Mouse (Mus musculus): ENCODE results near the gene Rps2. TPM values are rescaled to one million over a fixed set of nuclear protein-coding genes. Genes with fewer than 3 reads are reported as not detected.

Rps2 gene
- total and polyA plus RNA-seq, 3 experiments, result 1,852 to 4,516 TPM; not detected in 1

GRCm38 (mm10) chr17:24766266-24766875, 48.5 kb downstream of the Rps2 start:
- TF ChIP-seq MAX (IDR thresholded peaks at IDR 0.05; ENCODE audit: low read length) (no peak), UBTF (IDR thresholded peaks at IDR 0.05; ENCODE audit: borderline replicate concordance, insufficient read depth, low read depth, low read length) (no peak), KAT2A (conservative IDR thresholded peaks at IDR 0.05; ENCODE audit: low read depth, low read length) (no peak), POLR2AphosphoS2 (IDR thresholded peaks at IDR 0.05; ENCODE audit: low read length) (no peak), JUND (IDR thresholded peaks at IDR 0.05; ENCODE audit: low read depth, low read length) (no peak), MAZ (IDR thresholded peaks at IDR 0.05; ENCODE audit: low read depth, low read length) (no peak), TAL1 (IDR thresholded peaks at IDR 0.05; ENCODE audit: low read length) (no peak), ZC3H11A (IDR thresholded peaks at IDR 0.05; ENCODE audit: low read depth, low read length) (no peak), USF1 (IDR thresholded peaks at IDR 0.05; ENCODE audit: low read depth, low read length) (no peak), ETS1 (IDR thresholded peaks at IDR 0.05; ENCODE audit: low read depth, low read length) (no peak), TBP (IDR thresholded peaks at IDR 0.05; ENCODE audit: low read depth, low read length) (no peak), GABPA (IDR thresholded peaks at IDR 0.05; ENCODE audit: low read depth, low read length) (no peak), RCOR1 (IDR thresholded peaks at IDR 0.05; ENCODE audit: low read depth, low read length) (no peak), MAFK (IDR thresholded peaks at IDR 0.05; ENCODE audit: borderline replicate concordance, low read depth, low read length) (no peak), E2F4 (IDR thresholded peaks at IDR 0.05; ENCODE audit: borderline replicate concordance, low read depth, low read length) (no peak), ZKSCAN1 (IDR thresholded peaks at IDR 0.05; ENCODE audit: low read depth, low read length) (no peak), SIN3A (IDR thresholded peaks at IDR 0.05; ENCODE audit: low read length) (no peak), ZNF384 (IDR thresholded peaks at IDR 0.05; ENCODE audit: low read depth, low read length) (no peak), EP300 (IDR thresholded peaks at IDR 0.05; ENCODE audit: low read depth in 1 of 2, low read length in 2 of 2) (no peak), ELF1 (IDR thresholded peaks at IDR 0.05; ENCODE audit: low read depth, low read length) (no peak)
- Histone ChIP-seq H3K27me3 (ENCODE audit: control insufficient read depth in 1 of 2, insufficient read depth in 2 of 2, low read length in 2 of 2) (peaks cover 13 to 15% of the 10 kb centered on the region in 2 experiments), H3K79me2 (ENCODE audit: control insufficient read depth, insufficient read depth, low read length, poor library complexity) (no peaks in the 10 kb centered on the region), H3K4me3 (ENCODE audit: control insufficient read depth in 1 of 2, insufficient read depth in 1 of 2, low read depth in 2 of 2, low read length in 2 of 2) (no peak overlapping the region), H3K4me1 (ENCODE audit: control insufficient read depth in 1 of 2, insufficient read depth in 2 of 2, low read length in 2 of 2) (no peaks in the 10 kb centered on the region), H3K27ac (ENCODE audit: control insufficient read depth, low read depth, low read length) (no peak overlapping the region), H3K9ac (ENCODE audit: control insufficient read depth, low read depth, low read length, poor library complexity, severe bottlenecking) (no peak overlapping the region), H3K9me3 (replicated peaks; ENCODE audit: insufficient read depth, low read length) (no peaks in the 10 kb centered on the region), H3K36me3 (ENCODE audit: control insufficient read depth in 1 of 2, insufficient read depth in 2 of 2, low read length in 2 of 2) (no peaks in the 10 kb centered on the region)
- no peak for DNase-seq (ENCODE audit: low read depth, low spot score)

- H3K9me3 ChIP-seq (replicated peaks; ENCODE audit: insufficient read depth, low read length), result no peaks in the 10 kb centered on the region
- H3K27ac ChIP-seq (ENCODE audit: control insufficient read depth, low read depth, low read length), result no peak overlapping the region
- no peaks in the 10 kb centered on the region for H3K36me3 ChIP-seq (ENCODE audit: control insufficient read depth in 1 of 2, insufficient read depth in 2 of 2, low read length in 2 of 2)
- peaks cover 15% of the 10 kb centered on the region in 2 experiments for H3K27me3 ChIP-seq (ENCODE audit: control insufficient read depth in 1 of 2, insufficient read depth in 2 of 2, low read length in 2 of 2)
- H3K4me3 ChIP-seq (ENCODE audit: control insufficient read depth in 1 of 2, insufficient read depth in 1 of 2, low read depth in 2 of 2, low read length in 2 of 2), result no peak overlapping the region
- H3K79me2 ChIP-seq (ENCODE audit: control insufficient read depth, insufficient read depth, low read length, poor library complexity), result no peaks in the 10 kb centered on the region
- TF ChIP-seq JUND (IDR thresholded peaks at IDR 0.05; ENCODE audit: low read depth, low read length), result no peak
- no peak for TF ChIP-seq MYC (IDR thresholded peaks at IDR 0.05; ENCODE audit: low read depth, low read length)
- TF ChIP-seq USF2 (IDR thresholded peaks at IDR 0.05; ENCODE audit: borderline replicate concordance in 1 of 2, insufficient read depth in 1 of 2, low read depth in 1 of 2, low read length in 2 of 2), result no peak
- no peak for TF ChIP-seq TBP (IDR thresholded peaks at IDR 0.05; ENCODE audit: low read depth, low read length)
- TF ChIP-seq ZMIZ1 (IDR thresholded peaks at IDR 0.05; ENCODE audit: low read depth, low read length), result no peak
- no peak for TF ChIP-seq BHLHE40 (IDR thresholded peaks at IDR 0.05; ENCODE audit: borderline replicate concordance, low read depth, low read length)
- H3K9ac ChIP-seq (ENCODE audit: control insufficient read depth, low read depth, low read length, poor library complexity, severe bottlenecking), result no peak overlapping the region
- no peaks in the 10 kb centered on the region for H3K4me1 ChIP-seq (ENCODE audit: control insufficient read depth in 1 of 2, insufficient read depth in 2 of 2, low read length in 2 of 2)
- no peak for DNase-seq (ENCODE audit: low read depth, low spot score)
These were observed 51.2 kb downstream of the Rps2 start for GRCm38 (mm10) chr17:24769146-24769545.
